Mouse (Mus musculus) megakaryocyte progenitor cell, adult 5-6 weeks (primary cell): ENCODE results near the gene Stox2. TPM values are rescaled to one million over a fixed set of nuclear protein-coding genes. Genes with fewer than 3 reads are reported as not detected.
A peak's percentile ranks its signal among the peaks of the same experiment; 100 is the strongest.

Experiments
- ATAC-seq: replicated peaks from 2 replicates; pipeline ENCODE4 v1.8.0; 2016; ENCODE audit warnings: mild to moderate bottlenecking, moderate TSS enrichment, inconsistent platforms; ENCODE audit not compliant: poor library complexity
- total RNA-seq, 2 experiments: library from RNA; stranded (forward) in 1 of 2; stranded (reverse) in 1 of 2; fragments of 157-497, 149-512 nt in 1 of 2; fragments of 200-1000 nt in 1 of 2; gene quantifications; 2 replicates each; pipeline versions ENCODE4 v1.2.3 to v1.2.4; 2015 to 2017

Stox2 gene
- total RNA-seq, 2 experiments from 2014 or later: 0.67 to 1.7 TPM

DNA sequence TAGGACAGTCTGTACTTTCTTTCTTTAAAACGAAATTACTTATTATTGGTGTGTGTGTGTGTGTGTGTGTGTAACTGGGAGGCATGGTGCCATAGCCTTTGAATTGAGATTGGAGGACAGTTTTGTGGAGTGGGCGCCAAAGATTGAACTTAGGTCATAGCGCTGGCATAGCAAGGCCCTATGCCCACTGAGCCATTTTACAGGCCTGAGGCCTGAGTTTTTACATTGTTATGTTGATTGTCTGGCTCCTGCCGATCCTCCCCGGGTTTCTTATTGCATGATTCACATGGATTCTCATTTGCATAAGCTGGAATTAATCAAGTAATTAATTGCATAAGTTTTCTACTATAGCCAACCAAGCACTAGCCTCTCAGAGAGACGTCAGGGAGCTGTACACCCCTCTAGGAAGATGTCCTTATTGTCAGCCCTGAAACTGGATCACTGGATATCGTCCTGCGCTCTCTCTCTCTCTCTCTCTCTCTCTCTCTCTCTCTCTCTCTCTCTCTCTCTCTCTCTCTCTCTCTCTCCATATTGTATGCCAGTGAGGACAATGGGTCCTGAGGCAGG lies 90.7 kb downstream of the Stox2 start:
- ATAC-seq: no peak

GRCm38 (mm10) chr8:47354523-47355168 lies 91.5 kb downstream of the Stox2 start:
- ATAC-seq: no peak

GRCm38 (mm10) chr8:47351914-47352701 lies 94.1 kb downstream of the Stox2 start:
- no peak for ATAC-seq

DNA sequence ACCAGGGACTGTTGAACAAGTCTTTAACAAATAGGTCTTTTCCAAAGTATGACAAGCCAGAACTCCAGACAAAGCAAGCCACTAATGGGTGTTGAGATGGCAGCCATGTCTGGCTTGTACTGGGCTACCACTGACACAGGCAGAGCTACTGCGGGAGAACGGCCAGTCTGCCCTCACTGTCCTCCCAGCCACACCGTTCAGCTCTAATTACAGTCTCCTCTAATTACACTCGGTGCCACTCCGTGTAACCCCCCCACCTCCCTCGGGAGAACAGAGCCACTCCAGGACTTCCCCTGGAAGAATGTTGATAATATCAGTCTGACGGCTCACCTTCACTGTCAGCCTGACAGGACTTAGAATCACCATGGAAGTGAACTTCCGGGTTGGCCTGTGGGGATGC lies 97.1 kb downstream of the Stox2 start:
- ATAC-seq: no peak

DNA sequence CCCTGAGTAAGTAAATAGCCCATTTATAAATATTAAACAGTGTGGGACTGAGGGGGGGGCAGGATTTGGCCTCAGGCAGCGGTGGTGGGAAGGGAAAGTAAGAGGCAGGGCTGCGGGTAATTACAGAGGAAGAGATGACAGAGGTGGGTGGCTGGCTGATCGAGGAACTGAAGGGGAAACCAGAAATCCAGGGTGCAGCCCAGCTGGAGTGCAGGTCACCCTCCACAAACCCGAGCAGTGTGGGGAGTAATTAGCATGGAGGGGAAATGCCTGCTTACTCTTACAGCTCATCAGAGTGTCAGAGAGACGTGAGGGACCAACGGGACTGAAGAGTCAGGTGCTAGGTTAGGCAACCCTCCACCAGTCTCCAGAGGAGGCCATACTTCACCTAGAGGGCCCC lies 98.4 kb downstream of the Stox2 start:
- peak; percentile 63 for ATAC-seq

DNA sequence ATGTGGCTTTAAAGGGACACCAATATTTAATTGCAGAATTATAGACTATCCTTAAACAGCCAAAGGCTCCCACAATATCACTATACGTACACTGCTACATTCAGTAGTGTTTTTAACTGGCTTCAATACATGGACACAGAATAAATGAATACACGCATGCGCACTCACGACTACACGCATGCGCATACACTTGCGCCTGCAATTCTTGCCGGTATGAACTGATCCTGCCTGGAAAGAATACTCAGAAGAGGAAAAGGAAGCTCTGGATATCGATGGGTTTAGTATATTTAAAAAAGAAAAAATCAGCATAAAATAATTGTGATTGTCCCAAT lies 100.4 kb downstream of the Stox2 start:
- ATAC-seq: no peak

DNA sequence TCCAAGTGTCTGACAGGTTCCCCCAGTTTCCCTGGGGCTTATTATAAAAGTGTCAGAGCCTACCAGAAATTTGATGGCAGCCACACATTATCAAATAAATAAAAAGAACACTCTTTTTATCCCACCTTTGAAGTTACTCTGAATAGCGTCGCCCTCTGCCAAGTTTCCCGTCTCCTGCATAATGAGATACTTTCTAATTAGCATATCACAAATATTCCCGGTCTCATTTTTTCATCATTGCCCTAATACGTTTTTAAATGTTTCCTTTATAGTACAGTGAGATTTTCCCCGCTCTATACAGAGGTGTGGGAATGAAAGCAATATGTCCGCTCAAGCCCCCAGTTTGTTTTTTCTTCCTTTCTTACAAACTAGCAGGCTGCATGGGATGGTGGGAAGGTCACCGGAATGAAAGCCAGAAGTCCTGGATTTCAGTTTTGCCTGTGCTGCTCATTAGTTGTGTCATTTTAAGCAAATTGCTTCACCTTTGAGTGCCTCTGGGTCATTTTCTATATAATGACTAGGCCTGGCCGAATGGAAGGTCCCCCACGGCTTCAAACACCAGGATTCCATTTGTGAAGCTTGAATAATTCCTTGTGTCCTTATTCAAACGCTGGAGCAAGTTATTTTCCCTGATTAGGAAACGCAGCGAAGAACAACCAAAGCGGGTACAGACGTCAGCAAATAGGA lies 100.9 kb downstream of the Stox2 start:
- no peak for ATAC-seq

DNA sequence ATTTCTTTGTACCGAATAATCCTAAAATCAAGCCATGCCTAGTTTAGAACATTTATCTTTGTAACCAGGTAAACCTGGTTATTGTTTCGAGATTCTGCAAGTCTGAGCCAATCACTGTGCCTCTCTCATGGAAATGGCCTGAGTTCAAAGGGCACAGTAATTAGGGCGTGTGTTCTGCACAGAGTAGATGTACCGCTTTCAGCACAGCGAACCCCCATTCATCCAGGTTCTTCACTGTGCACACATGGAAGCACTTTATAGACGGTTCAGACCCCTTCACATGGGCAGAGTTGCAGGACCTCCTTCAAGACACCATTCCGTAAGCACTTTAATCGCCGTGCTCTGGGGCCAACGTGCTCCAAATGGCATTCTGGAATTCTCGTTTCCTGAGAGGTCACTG lies 104.7 kb downstream of the Stox2 start:
- ATAC-seq: no peak

DNA sequence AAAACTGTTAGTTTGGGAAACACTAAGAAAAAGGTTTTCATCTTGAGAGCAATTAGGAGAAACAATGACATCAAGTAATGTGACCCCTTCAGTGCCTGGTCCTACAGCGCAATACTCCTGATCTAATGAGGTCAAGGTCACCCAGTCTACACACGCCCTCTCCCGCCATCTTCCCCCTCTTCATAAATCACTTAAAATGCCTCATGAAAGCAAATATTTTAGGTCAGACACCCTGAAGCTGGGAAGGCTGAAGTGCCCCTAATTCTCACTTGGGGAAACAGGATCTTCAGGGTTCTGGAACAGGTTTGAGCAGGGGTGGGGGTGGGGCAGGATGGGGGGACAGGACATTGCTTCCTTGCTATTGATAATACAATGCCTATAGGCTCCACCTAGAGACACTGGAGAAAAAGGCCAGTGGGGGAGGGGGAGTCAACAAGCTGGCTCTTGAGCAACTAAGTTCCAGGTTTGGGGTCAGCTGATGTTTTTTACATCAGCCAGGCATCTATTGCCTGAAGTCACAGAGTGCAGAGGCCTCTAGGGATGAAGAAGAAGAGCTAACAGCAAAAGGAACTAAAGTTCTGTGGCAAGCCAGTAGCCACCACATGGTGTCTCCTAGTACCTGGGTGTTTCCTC lies 107.4 kb downstream of the Stox2 start:
- no peak for ATAC-seq

- ATAC-seq: no peak
Observed at GRCm38 (mm10) chr8:47336433-47336832, 109.7 kb downstream of the Stox2 start.

GRCm38 (mm10) chr8:47335940-47336339 lies 110.2 kb downstream of the Stox2 start:
- ATAC-seq: no peak

- peak; percentile 55 for ATAC-seq
Observed at GRCm38 (mm10) chr8:47334223-47334757, 111.9 kb downstream of the Stox2 start.

GRCm38 (mm10) chr8:47332941-47333340 lies 113.2 kb downstream of the Stox2 start:
- peak; percentile 48 for ATAC-seq

DNA sequence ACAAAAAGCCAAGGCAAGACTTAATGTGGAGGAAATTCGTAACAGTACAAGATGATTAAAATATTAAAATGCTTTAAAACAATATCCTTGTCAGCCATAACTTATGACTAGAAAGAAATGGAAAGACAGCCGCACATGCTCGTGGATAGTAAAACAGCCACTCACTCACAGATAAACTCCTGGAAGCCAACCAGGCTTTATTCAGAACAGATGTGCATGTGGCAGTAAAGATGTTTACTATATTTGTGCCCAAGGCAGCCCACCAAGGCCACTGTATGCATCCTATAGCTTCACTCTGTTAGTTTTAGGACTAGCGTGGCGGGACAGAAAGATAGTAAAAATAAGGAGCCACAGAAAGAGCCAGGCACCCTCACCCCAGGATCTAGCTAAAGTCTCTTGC lies 115.2 kb downstream of the Stox2 start:
- ATAC-seq: no peak

- no peak for ATAC-seq
Observed at GRCm38 (mm10) chr8:47326348-47326747, 119.8 kb downstream of the Stox2 start.

DNA sequence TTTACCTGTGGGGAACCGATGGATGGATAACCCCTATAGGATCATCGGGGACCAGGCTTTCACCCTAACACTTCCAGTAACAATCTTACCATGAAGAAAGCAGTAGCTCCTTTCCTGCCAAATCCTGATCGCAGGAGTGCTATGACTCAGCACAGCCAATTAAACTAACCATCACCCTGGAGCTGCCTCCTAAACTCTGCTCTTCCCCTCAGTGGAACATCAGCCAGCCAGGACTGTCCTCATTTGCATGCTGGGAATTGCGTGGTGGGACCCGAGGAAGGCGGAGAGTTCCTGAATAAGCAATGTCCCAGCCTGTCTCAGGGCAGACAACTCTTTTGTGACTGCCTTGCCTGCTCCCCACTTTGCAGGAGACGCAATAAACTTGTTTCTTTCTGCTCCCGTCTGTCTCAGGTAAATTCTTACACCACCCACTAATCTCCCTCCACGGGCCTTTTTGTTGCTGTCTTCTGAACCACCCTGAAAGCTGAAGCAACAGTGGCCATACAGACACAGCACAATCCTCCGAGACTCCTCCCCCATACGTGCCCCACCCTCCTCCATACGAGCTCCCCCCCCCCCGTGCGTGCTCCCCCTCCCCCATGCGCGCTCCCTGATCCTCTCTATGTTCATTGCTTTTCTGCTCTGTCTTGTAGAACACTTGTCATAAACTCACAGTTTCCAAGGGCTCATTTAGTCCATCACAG lies 121.9 kb downstream of the Stox2 start:
- ATAC-seq: no peak

DNA sequence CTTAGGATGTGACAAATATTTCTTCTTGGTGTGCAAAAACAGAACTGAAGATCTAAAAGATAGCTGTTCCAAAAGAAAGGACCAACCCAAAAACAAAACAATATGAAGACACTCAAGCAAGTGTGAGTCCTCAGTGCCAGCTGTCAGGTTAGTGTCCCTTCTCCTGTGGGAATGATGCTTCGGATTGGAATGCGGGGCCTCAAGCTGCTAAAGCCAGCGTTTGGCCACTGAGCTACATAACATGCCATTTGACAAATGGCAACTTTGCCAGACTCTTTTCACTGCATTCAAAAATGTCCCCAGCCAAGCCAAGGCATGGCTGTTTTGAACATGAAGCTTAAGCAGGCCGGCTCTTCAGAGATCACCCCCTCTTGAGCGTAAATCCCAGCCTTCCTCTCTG lies 124.9 kb downstream of the Stox2 start:
- ATAC-seq: no peak

GRCm38 (mm10) chr8:47320707-47321106 lies 125.5 kb downstream of the Stox2 start:
- ATAC-seq: no peak

DNA sequence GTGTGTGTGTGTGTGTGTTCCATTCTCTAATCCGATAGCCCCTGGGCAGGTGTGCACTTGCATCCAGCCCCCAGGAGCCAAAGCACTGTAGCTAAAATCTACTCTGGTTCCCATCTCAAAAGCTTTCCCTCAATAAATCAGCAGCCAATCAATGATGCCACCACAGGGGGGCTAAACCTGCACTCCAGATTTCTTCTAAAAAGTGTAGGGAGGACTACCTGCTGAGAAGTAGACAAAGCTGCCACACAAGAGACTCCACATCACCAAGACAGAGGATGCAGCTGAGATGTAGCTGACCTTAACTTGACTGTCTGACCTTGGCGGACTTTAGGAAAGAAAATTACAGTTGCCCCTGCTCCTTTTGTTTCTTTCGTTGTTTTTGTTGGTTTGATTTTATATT lies 127.7 kb downstream of the Stox2 start:
- no peak for ATAC-seq

- ATAC-seq: no peak
Observed at GRCm38 (mm10) chr8:47308176-47308575, 138.0 kb downstream of the Stox2 start.
